Mouse (Mus musculus): ENCODE results near the gene Tram2. TPM values are rescaled to one million over a fixed set of nuclear protein-coding genes. Genes with fewer than 3 reads are reported as not detected.

Gene Tram2
- polyA plus RNA-seq, 1 experiment from 2014 or later: 6.9 TPM

DNA sequence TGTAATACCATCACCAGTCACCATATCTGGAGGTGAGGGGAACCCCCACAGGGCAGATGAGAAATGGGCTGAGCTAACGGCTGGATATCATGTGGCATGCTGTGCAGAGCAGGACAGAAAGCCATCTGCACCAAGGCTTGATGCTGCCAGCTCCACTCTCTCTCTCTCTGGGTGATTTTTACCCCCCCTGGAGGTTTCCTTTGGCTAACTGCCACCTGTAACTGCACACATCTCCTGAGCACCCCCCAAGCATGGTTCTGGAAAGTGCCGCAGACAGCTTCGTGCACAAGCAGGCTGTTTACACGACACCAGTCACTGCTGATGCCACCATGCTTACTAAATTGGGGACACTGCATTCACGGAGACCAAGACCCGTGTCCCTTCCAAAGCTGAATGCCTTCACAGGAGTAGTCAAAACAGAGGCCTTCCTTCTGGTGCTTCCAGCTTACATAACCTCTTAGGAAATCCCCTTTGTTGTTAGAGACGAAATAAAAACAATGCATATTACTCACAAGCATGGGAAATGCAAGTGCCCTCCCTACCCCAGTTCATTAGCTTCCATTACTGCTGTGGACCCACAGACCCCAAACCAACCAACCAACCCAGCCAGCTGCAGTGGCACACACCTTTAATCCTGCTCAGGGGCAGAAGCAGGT, 83.6 kb downstream of the Tram2 start:
- Histone ChIP-seq H3K36me3 (ENCODE audit: control insufficient read depth, insufficient read depth, low read length) (no peaks in the 10 kb centered on the region), H3K4me3 (ENCODE audit: low read depth, low read length) (no peak overlapping the region), H3K9me3 (ENCODE audit: control insufficient read depth, low read length) (no peaks in the 10 kb centered on the region), H3K4me2 (ENCODE audit: low read depth) (no peak overlapping the region), H3K4me1 (ENCODE audit: control insufficient read depth, insufficient read depth, low read length) (no peaks in the 10 kb centered on the region), H3K27ac (ENCODE audit: low read depth, low read length) (no peak overlapping the region), H3K9ac (ENCODE audit: low read length) (no peak overlapping the region), H3K27me3 (ENCODE audit: control insufficient read depth, insufficient read depth, low read length) (no peaks in the 10 kb centered on the region)
- WGBS: 65% methylated on average over 7 of the region's 7 CpGs
- ATAC-seq (ENCODE audit: insufficient read depth, low FRiP score, low TSS enrichment) (no peak), DNase-seq (ENCODE audit: low spot score) (no peak)

GRCm38 (mm10) chr1:20994338-20994737, 84.7 kb downstream of the Tram2 start:
- no peaks in the 10 kb centered on the region for H3K9me3 ChIP-seq (ENCODE audit: control insufficient read depth, low read length)
- no peak overlapping the region for H3K9ac ChIP-seq (ENCODE audit: low read length)
- H3K4me3 ChIP-seq (ENCODE audit: low read depth, low read length): no peak overlapping the region
- DNase-seq (ENCODE audit: low spot score) (no peak), ATAC-seq (ENCODE audit: insufficient read depth, low FRiP score, low TSS enrichment) (no peak)
- H3K27me3 ChIP-seq (ENCODE audit: control insufficient read depth, insufficient read depth, low read length): no peaks in the 10 kb centered on the region
- no peaks in the 10 kb centered on the region for H3K36me3 ChIP-seq (ENCODE audit: control insufficient read depth, insufficient read depth, low read length)
- H3K4me1 ChIP-seq (ENCODE audit: control insufficient read depth, insufficient read depth, low read length): no peaks in the 10 kb centered on the region
- 94% methylated on average over 5 of the region's 5 CpGs for WGBS
- H3K4me2 ChIP-seq (ENCODE audit: low read depth): no peak overlapping the region
- H3K27ac ChIP-seq (ENCODE audit: low read depth, low read length): no peak overlapping the region

DNA sequence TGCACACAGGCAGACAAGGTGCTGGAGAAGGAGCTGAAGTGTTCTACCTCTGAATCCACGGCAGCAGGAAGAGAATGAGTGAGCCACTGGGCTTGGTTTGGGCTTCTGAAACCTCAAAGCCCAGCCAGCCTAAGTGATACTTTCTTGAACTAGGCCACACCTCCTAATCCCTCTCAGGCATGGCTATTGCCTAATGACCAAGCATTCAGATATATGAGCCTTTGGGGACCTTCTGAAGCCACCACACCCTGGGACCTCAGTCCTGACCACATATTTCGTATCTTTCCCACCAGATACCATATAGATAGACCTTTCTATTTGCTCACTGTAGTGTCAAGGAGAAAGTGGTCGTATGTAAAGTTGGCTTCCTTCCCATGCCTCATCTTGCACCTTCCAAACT, 85.3 kb downstream of the Tram2 start:
- ATAC-seq (ENCODE audit: insufficient read depth, low FRiP score, low TSS enrichment) (no peak), DNase-seq (ENCODE audit: low spot score) (no peak)
- Histone ChIP-seq H3K27ac (ENCODE audit: low read depth, low read length) (no peak overlapping the region), H3K4me2 (ENCODE audit: low read depth) (no peak overlapping the region), H3K36me3 (ENCODE audit: control insufficient read depth, insufficient read depth, low read length) (no peaks in the 10 kb centered on the region), H3K27me3 (ENCODE audit: control insufficient read depth, insufficient read depth, low read length) (no peaks in the 10 kb centered on the region), H3K9ac (ENCODE audit: low read length) (no peak overlapping the region), H3K9me3 (ENCODE audit: control insufficient read depth, low read length) (no peaks in the 10 kb centered on the region), H3K4me1 (ENCODE audit: control insufficient read depth, insufficient read depth, low read length) (no peaks in the 10 kb centered on the region), H3K4me3 (ENCODE audit: low read depth, low read length) (no peak overlapping the region)
- 87% methylated on average over 3 of the region's 3 CpGs for WGBS

DNA sequence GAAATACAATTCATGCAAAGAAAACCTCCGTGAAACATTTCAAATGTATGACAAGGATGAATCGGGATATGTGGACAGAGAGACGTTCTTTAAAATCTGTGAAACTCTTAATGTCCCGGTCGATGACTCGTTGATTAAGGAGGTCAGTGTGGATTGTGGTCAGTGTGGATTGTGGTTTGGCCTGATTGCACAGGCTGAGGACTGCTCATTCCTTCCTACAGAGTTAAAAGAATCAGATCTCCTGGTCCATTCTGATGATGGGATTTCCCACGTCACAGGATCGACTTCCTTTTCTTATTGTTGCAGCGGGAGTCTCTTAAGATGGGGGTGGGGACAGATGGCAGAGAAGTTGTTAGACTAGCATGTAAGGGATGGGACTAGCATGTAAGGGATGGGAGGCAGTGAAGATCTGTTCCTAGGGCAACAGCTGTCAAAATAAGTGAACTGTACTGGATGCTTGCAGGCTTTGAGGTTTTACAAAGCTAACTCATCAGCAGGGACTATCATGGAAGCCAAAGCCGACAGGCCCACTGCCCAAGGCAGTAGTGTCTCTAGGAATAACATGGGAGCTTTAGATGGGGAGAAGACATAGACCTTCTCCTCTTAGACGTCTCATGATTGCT, 89.5 kb downstream of the Tram2 start:
- no peaks in the 10 kb centered on the region for H3K9me3 ChIP-seq (ENCODE audit: control insufficient read depth, low read length)
- H3K36me3 ChIP-seq (ENCODE audit: control insufficient read depth, insufficient read depth, low read length): no peaks in the 10 kb centered on the region
- no peak overlapping the region for H3K4me3 ChIP-seq (ENCODE audit: low read depth, low read length)
- no peak overlapping the region for H3K4me2 ChIP-seq (ENCODE audit: low read depth)
- no peak overlapping the region for H3K27ac ChIP-seq (ENCODE audit: low read depth, low read length)
- no peak for ATAC-seq (ENCODE audit: insufficient read depth, low FRiP score, low TSS enrichment)
- H3K4me1 ChIP-seq (ENCODE audit: control insufficient read depth, insufficient read depth, low read length): no peaks in the 10 kb centered on the region
- H3K27me3 ChIP-seq (ENCODE audit: control insufficient read depth, insufficient read depth, low read length): no peaks in the 10 kb centered on the region
- no peak overlapping the region for H3K9ac ChIP-seq (ENCODE audit: low read length)
- WGBS: 88% methylated on average over 11 of the region's 11 CpGs
- DNase-seq (ENCODE audit: low spot score): no peak

GRCm38 (mm10) chr1:20986378-20987056, 92.5 kb downstream of the Tram2 start:
- H3K4me1 ChIP-seq (ENCODE audit: control insufficient read depth, insufficient read depth, low read length): no peaks in the 10 kb centered on the region
- no peak overlapping the region for H3K27ac ChIP-seq (ENCODE audit: low read depth, low read length)
- H3K4me2 ChIP-seq (ENCODE audit: low read depth): no peak overlapping the region
- H3K36me3 ChIP-seq (ENCODE audit: control insufficient read depth, insufficient read depth, low read length): no peaks in the 10 kb centered on the region
- WGBS: 64% methylated on average over 10 of the region's 10 CpGs
- no peak overlapping the region for H3K4me3 ChIP-seq (ENCODE audit: low read depth, low read length)
- no peak for DNase-seq (ENCODE audit: low spot score)
- H3K9ac ChIP-seq (ENCODE audit: low read length): no peak overlapping the region
- H3K9me3 ChIP-seq (ENCODE audit: control insufficient read depth, low read length): no peaks in the 10 kb centered on the region
- no peaks in the 10 kb centered on the region for H3K27me3 ChIP-seq (ENCODE audit: control insufficient read depth, insufficient read depth, low read length)
- 0 out of 2 replicates have a peak, but pooled peaks have one; percentile 36 for ATAC-seq (ENCODE audit: insufficient read depth, low FRiP score, low TSS enrichment)

DNA sequence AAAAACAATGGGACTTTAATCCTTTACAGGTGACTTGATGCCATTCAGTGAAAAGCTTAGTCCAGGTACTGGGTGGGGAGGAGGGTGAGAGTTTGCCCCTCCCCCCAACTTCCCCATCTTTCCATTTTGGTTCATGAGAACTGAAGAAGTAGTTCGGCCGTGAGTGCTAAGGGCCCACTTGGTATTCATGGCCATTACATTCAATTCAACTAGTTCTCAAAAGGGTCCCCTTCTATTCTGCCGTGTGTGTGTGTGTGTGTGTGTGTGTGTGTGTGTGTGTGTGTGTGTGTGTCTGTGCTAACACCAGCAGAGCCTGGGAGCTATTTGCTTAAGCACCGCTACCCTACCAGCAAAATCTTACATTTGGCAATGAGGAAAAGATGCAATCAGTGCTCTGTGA, 94.4 kb downstream of the Tram2 start:
- H3K4me3 ChIP-seq (ENCODE audit: low read depth, low read length): no peak overlapping the region
- H3K27ac ChIP-seq (ENCODE audit: low read depth, low read length): no peak overlapping the region
- H3K36me3 ChIP-seq (ENCODE audit: control insufficient read depth, insufficient read depth, low read length): no peaks in the 10 kb centered on the region
- H3K27me3 ChIP-seq (ENCODE audit: control insufficient read depth, insufficient read depth, low read length): no peaks in the 10 kb centered on the region
- ATAC-seq (ENCODE audit: insufficient read depth, low FRiP score, low TSS enrichment) (peak; percentile 48; the same call in 1 of the 2 replicates), DNase-seq (ENCODE audit: low spot score) (no peak)
- no peak overlapping the region for H3K9ac ChIP-seq (ENCODE audit: low read length)
- H3K9me3 ChIP-seq (ENCODE audit: control insufficient read depth, low read length): no peaks in the 10 kb centered on the region
- WGBS: 66% methylated on average over 4 of the region's 4 CpGs
- no peaks in the 10 kb centered on the region for H3K4me1 ChIP-seq (ENCODE audit: control insufficient read depth, insufficient read depth, low read length)
- H3K4me2 ChIP-seq (ENCODE audit: low read depth): no peak overlapping the region

DNA sequence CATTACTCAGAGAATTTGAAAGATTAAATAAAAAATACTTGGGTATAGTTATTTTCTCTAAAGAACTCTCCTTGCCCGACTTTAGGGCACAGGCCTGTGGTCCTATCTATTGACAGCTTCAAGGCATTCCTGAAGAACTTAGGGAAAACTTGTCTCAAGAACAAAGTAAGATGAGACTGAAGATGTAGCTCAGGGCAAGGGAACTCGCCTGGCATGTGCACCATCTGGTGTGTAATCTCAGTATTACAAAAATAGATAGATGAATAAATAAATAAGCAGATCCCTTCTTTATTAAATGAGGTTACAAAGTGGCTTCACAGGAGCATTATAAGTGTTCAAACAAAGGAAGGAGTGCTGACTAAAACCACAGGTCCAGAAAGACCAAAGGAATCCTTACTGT, 94.9 kb downstream of the Tram2 start:
- H3K4me3 ChIP-seq (ENCODE audit: low read depth, low read length): no peak overlapping the region
- WGBS: 83% methylated on average over 2 of the region's 2 CpGs
- H3K9ac ChIP-seq (ENCODE audit: low read length): no peak overlapping the region
- no peaks in the 10 kb centered on the region for H3K9me3 ChIP-seq (ENCODE audit: control insufficient read depth, low read length)
- no peak overlapping the region for H3K4me2 ChIP-seq (ENCODE audit: low read depth)
- DNase-seq (ENCODE audit: low spot score): no peak
- no peaks in the 10 kb centered on the region for H3K36me3 ChIP-seq (ENCODE audit: control insufficient read depth, insufficient read depth, low read length)
- ATAC-seq (ENCODE audit: insufficient read depth, low FRiP score, low TSS enrichment): no peak
- no peaks in the 10 kb centered on the region for H3K27me3 ChIP-seq (ENCODE audit: control insufficient read depth, insufficient read depth, low read length)
- no peak overlapping the region for H3K27ac ChIP-seq (ENCODE audit: low read depth, low read length)
- H3K4me1 ChIP-seq (ENCODE audit: control insufficient read depth, insufficient read depth, low read length): no peaks in the 10 kb centered on the region

GRCm38 (mm10) chr1:20981764-20982163, 97.3 kb downstream of the Tram2 start:
- ATAC-seq (ENCODE audit: insufficient read depth, low FRiP score, low TSS enrichment): no peak

GRCm38 (mm10) chr1:20980553-20980952, 98.5 kb downstream of the Tram2 start:
- ATAC-seq (ENCODE audit: insufficient read depth, low FRiP score, low TSS enrichment): no peak
- H3K36me3 ChIP-seq (ENCODE audit: control insufficient read depth, insufficient read depth, low read length): no peaks in the 10 kb centered on the region
- no peak overlapping the region for H3K9ac ChIP-seq (ENCODE audit: low read length)
- H3K4me3 ChIP-seq (ENCODE audit: low read depth, low read length): no peak overlapping the region
- WGBS: 87% methylated on average over 1 of the region's 1 CpGs
- no peak overlapping the region for H3K27ac ChIP-seq (ENCODE audit: low read depth, low read length)
- H3K9me3 ChIP-seq (ENCODE audit: control insufficient read depth, low read length): no peaks in the 10 kb centered on the region
- no peaks in the 10 kb centered on the region for H3K27me3 ChIP-seq (ENCODE audit: control insufficient read depth, insufficient read depth, low read length)
- no peaks in the 10 kb centered on the region for H3K4me1 ChIP-seq (ENCODE audit: control insufficient read depth, insufficient read depth, low read length)
- DNase-seq (ENCODE audit: low spot score): no peak
- H3K4me2 ChIP-seq (ENCODE audit: low read depth): no peak overlapping the region

More at GRCm38 (mm10) chr1:20981764-20982163, 97.3 kb downstream of the Tram2 start:
- H3K27ac ChIP-seq (ENCODE audit: low read depth, low read length): no peak overlapping the region
- no peaks in the 10 kb centered on the region for H3K27me3 ChIP-seq (ENCODE audit: control insufficient read depth, insufficient read depth, low read length)
- WGBS: 93% methylated on average over 6 of the region's 6 CpGs
- H3K4me1 ChIP-seq (ENCODE audit: control insufficient read depth, insufficient read depth, low read length): no peaks in the 10 kb centered on the region
- no peak overlapping the region for H3K4me3 ChIP-seq (ENCODE audit: low read depth, low read length)
- no peaks in the 10 kb centered on the region for H3K36me3 ChIP-seq (ENCODE audit: control insufficient read depth, insufficient read depth, low read length)
- no peak overlapping the region for H3K9ac ChIP-seq (ENCODE audit: low read length)
- H3K4me2 ChIP-seq (ENCODE audit: low read depth): no peak overlapping the region
- no peaks in the 10 kb centered on the region for H3K9me3 ChIP-seq (ENCODE audit: control insufficient read depth, low read length)
- no peak for DNase-seq (ENCODE audit: low spot score)

Measured in neural tube, embryonic 11.5 days (tissue).